Mouse (Mus musculus) C2C12 (cell line): ENCODE results near the gene Sgcd. TPM values are rescaled to one million over a fixed set of nuclear protein-coding genes. Genes with fewer than 3 reads are reported as not detected.

Source experiments
- H3K27me3 ChIP-seq: one replicate; pipeline ENCODE4 v1.6.1; 2011; ENCODE audit not compliant: control insufficient read depth, insufficient read depth, insufficient read length
- H3K36me3 ChIP-seq: one replicate; pipeline ENCODE4 v1.6.1; 2011; ENCODE audit not compliant: control insufficient read depth, insufficient read depth
- H3K4me3 ChIP-seq: one replicate; pipeline ENCODE4 v1.5.1; 2011; ENCODE audit warnings: mild to moderate bottlenecking, control low read depth; ENCODE audit not compliant: poor library complexity, insufficient read depth, severe bottlenecking
- H3K79me2 ChIP-seq: one replicate; pipeline ENCODE4 v1.6.1; 2011; ENCODE audit not compliant: control insufficient read depth, insufficient read depth
- H3K79me3 ChIP-seq: one replicate; pipeline ENCODE4 v1.6.1; 2011; ENCODE audit warnings: low read depth, control low read depth
- H3ac ChIP-seq: one replicate; pipeline ENCODE3; 2011; ENCODE audit warnings: low read depth; ENCODE audit not compliant: control insufficient read depth, insufficient read length
- CEBPB ChIP-seq: IDR thresholded peaks from one replicate; pipeline ENCODE4 v1.6.1; 2011; ENCODE audit warnings: low read depth, mild to moderate bottlenecking, control low read depth, moderate library complexity
- CTCF ChIP-seq: IDR thresholded peaks from one replicate; pipeline ENCODE4 v1.5.1; 2011; ENCODE audit not compliant: control insufficient read depth, insufficient read depth, insufficient read length
- FOSL1 ChIP-seq: IDR thresholded peaks from one replicate; pipeline ENCODE4 v1.8.0; 2011; ENCODE audit warnings: mild to moderate bottlenecking, low read length; ENCODE audit not compliant: poor library complexity, insufficient read depth, severe bottlenecking
- MAX ChIP-seq: IDR thresholded peaks from one replicate; pipeline ENCODE4 v1.6.1; 2011; ENCODE audit warnings: mild to moderate bottlenecking, control low read depth
- MYOD1 ChIP-seq: IDR thresholded peaks from one replicate; pipeline ENCODE4 v1.6.1; 2011; ENCODE audit warnings: low read depth; ENCODE audit not compliant: control insufficient read depth, insufficient read length
- MYOG ChIP-seq: IDR thresholded peaks from one replicate; pipeline ENCODE4 v1.6.1; 2011; ENCODE audit not compliant: control insufficient read depth, insufficient read length; ENCODE audit errors: extremely low read depth
- USF1 ChIP-seq: IDR thresholded peaks from one replicate; pipeline ENCODE4 v1.6.1; 2011; ENCODE audit warnings: low read depth, mild to moderate bottlenecking, control low read depth, moderate library complexity
- polyA plus RNA-seq: library from polyadenylated mRNA; unstranded; fragments of >200 nt; fragmentation: generic; extraction: Trizol; gene quantifications from one replicate; pipeline ENCODE4 v1.2.1, GENCODE M21; 2012; ENCODE audit warnings: missing spikeins

Gene Sgcd
- polyA plus RNA-seq, 1 experiment = 3.5 TPM

GRCm38 (mm10) chr11:47658135-47658534, 330.6 kb downstream of the Sgcd start:
- Histone ChIP-seq H3ac (no peak overlapping the region), H3K79me3 (no peaks in the 10 kb centered on the region), H3K4me3 (no peak overlapping the region), H3K79me2 (no peaks in the 10 kb centered on the region), H3K36me3 (no peaks in the 10 kb centered on the region), H3K27me3 (no peaks in the 10 kb centered on the region)
- peak; percentile 17 for TF ChIP-seq CTCF
- TF ChIP-seq MYOG = no peak
- TF ChIP-seq CEBPB = no peak

- Histone ChIP-seq H3K36me3 (no peaks in the 10 kb centered on the region), H3ac (no peak overlapping the region), H3K27me3 (no peaks in the 10 kb centered on the region), H3K79me3 (no peaks in the 10 kb centered on the region), H3K79me2 (no peaks in the 10 kb centered on the region), H3K4me3 (no peak overlapping the region)
- TF ChIP-seq MYOD1 (no peak), USF1 (no peak), CEBPB (no peak), MYOG (no peak), FOSL1 (no peak), CTCF (no peak), MAX (no peak)
Measured at GRCm38 (mm10) chr11:47645911-47646310, 342.9 kb downstream of the Sgcd start.

DNA sequence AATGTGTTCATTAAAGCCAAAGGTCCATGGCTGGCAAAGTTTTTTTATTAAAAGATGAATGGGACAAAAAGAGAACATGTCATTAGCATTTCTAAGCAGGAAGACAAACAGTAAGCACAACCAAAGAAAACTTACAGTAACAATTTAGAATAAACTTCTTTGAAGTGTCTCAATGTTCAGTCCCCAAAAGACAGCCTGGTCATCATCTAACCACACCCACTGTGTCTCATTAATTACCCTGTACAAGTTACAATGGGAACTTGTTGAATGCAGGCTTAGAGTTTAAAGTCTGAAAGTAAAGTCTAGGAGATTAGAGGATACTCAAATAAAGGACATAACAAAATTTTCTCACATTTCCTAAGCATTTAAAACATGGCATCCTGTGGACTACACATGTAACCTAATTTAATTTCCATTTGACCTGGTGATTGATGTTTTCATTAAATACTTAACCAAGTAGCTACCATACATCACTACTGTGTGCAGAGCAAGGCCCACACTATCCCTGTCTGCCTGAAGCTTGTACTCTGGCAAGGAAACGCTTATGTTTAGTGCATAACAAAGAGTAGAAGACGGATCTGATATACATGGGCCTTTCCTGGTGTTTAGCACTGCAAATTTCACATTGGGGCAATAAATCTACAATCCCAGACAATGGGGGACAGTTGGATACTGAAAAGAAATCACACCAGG, 347.1 kb downstream of the Sgcd start:
- H3K36me3 ChIP-seq = no peaks in the 10 kb centered on the region
- TF ChIP-seq CEBPB = no peak
- TF ChIP-seq MYOG = no peak
- no peak for TF ChIP-seq MAX
- no peak for TF ChIP-seq CTCF
- TF ChIP-seq FOSL1 = no peak
- no peak for TF ChIP-seq USF1
- no peak for TF ChIP-seq MYOD1
- no peak overlapping the region for H3K4me3 ChIP-seq
- H3K79me3 ChIP-seq = no peaks in the 10 kb centered on the region
- no peaks in the 10 kb centered on the region for H3K27me3 ChIP-seq
- H3ac ChIP-seq = no peak overlapping the region
- H3K79me2 ChIP-seq = no peaks in the 10 kb centered on the region

- Histone ChIP-seq H3ac (no peak overlapping the region), H3K4me3 (no peak overlapping the region), H3K36me3 (no peaks in the 10 kb centered on the region), H3K79me2 (no peaks in the 10 kb centered on the region), H3K27me3 (no peaks in the 10 kb centered on the region), H3K79me3 (no peaks in the 10 kb centered on the region)
- no peak for TF ChIP-seq FOSL1
Measured at GRCm38 (mm10) chr11:47640556-47640955, 348.2 kb downstream of the Sgcd start.

- TF ChIP-seq CEBPB (no peak), MAX (no peak)
- no peaks in the 10 kb centered on the region for H3K79me2 ChIP-seq
- no peaks in the 10 kb centered on the region for H3K79me3 ChIP-seq
- H3K27me3 ChIP-seq = no peaks in the 10 kb centered on the region
- H3ac ChIP-seq = no peak overlapping the region
- no peaks in the 10 kb centered on the region for H3K36me3 ChIP-seq
- no peak overlapping the region for H3K4me3 ChIP-seq
Measured at GRCm38 (mm10) chr11:47630186-47630585, 358.6 kb downstream of the Sgcd start.

- no peaks in the 10 kb centered on the region for H3K27me3 ChIP-seq
- H3K79me2 ChIP-seq = no peaks in the 10 kb centered on the region
- TF ChIP-seq CEBPB (no peak), MYOG (no peak), USF1 (no peak), FOSL1 (no peak), CTCF (no peak), MAX (no peak), MYOD1 (no peak)
- H3K4me3 ChIP-seq = no peak overlapping the region
- H3K79me3 ChIP-seq = no peaks in the 10 kb centered on the region
- no peaks in the 10 kb centered on the region for H3K36me3 ChIP-seq
- H3ac ChIP-seq = no peak overlapping the region
Measured at GRCm38 (mm10) chr11:47609892-47610291, 378.9 kb downstream of the Sgcd start.
